Mouse (Mus musculus): ENCODE results near the gene Espl1. TPM values are rescaled to one million over a fixed set of nuclear protein-coding genes. Genes with fewer than 3 reads are reported as not detected.
"Not testable (repeated sequence)": the region's sequence is repeated elsewhere in the genome, so short reads cannot be mapped to it uniquely, and the experiment has no call there.

The Espl1 gene
- total and polyA plus RNA-seq, 3 experiments, result 1.0 to 1.6 (median 1.4) TPM

- TF ChIP-seq EP300 (IDR thresholded peaks at IDR 0.05; ENCODE audit: insufficient read depth, low read depth, low read length) (peak; percentile 83), POLR2A (IDR thresholded peaks at IDR 0.05; ENCODE audit: insufficient read depth, low read depth, low read length) (peak; percentile 90), CTCF (IDR thresholded peaks at IDR 0.05) (no peak)
- H3K4me1 ChIP-seq (ENCODE audit: control insufficient read depth, insufficient read depth, low read length), result peaks cover 10% of the 10 kb centered on the region
- under 1% methylated on average over 30 of the region's 30 CpGs for WGBS
These were observed 35.5 kb downstream of the Espl1 start, which contains the start of gene Myg1 for GRCm38 (mm10) chr15:102331610-102332015. TSS of gene Myg1 (plus strand) at chr15:102331709.

DNA sequence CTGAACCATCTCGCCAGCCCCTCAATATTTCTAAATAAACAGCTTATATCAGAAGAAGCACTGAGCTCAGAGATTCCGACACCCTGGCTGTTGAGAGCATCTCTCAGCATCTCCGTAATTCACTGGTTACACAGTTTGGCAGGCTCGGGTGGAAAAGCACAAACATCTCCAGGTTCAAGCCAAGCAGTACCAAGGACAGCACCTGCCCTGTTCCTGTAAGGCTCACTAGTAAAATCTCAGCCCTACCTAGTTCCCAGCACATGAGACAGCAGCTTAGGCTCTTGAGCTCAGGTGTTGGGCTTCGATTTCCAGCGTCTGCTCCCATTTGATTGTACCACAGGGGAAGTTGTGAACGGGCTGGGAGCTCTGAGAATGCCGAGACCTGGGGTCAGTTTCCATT lies 39.2 kb downstream of the Espl1 start:
- intact Hi-C loops (cut with DNase I), result no loop called here
- WGBS, result 82% methylated on average over 8 of the region's 8 CpGs

More at GRCm38 (mm10) chr15:102331610-102332015, 35.5 kb downstream of the Espl1 start, which contains the start of gene Myg1:
- Histone ChIP-seq H3K79me2 (replicated peaks; ENCODE audit: control insufficient read depth, insufficient read depth, low read length) (no peaks in the 10 kb centered on the region), H3K9ac (ENCODE audit: low read depth, low read length) (peak within 1 kb of the TSS; percentile 83), H3K27ac (peak within 1 kb of the TSS; percentile 70), H3K27me3 (ENCODE audit: control insufficient read depth, insufficient read depth, low read length) (no peaks in the 10 kb centered on the region), H3K4me3 (peak within 1 kb of the TSS; percentile 72), H3K36me3 (ENCODE audit: control insufficient read depth, insufficient read depth, low read length) (no peaks in the 10 kb centered on the region)
- peak; percentile 81 to 87 for DNase-seq
- intact Hi-C loops (cut with DNase I), result loop anchor here (2.0 kb wide), 1 partner anchor 19 kb away; the partner anchor contains the start of gene Aaas

GRCm38 (mm10) chr15:102335925-102336324 lies 39.9 kb downstream of the Espl1 start:
- DNase-seq; intact Hi-C loops (cut with DNase I); H3K79me2 ChIP-seq (replicated peaks; ENCODE audit: control insufficient read depth, insufficient read depth, low read length); H3K4me3 ChIP-seq; H3K9ac ChIP-seq (ENCODE audit: low read depth, low read length); H3K27me3 ChIP-seq (ENCODE audit: control insufficient read depth, insufficient read depth, low read length); H3K4me1 ChIP-seq (ENCODE audit: control insufficient read depth, insufficient read depth, low read length); H3K36me3 ChIP-seq (ENCODE audit: control insufficient read depth, insufficient read depth, low read length); H3K27ac ChIP-seq: not testable (repeated sequence)
- peak; percentile 35 for TF ChIP-seq CTCF (IDR thresholded peaks at IDR 0.05)
- 94% methylated on average over 5 of the region's 5 CpGs for WGBS

More for the DNA sequence above, 39.2 kb downstream of the Espl1 start:
- Histone ChIP-seq H3K4me3 (no peak overlapping the region), H3K4me1 (ENCODE audit: control insufficient read depth, insufficient read depth, low read length) (peaks cover 10% of the 10 kb centered on the region), H3K9ac (ENCODE audit: low read depth, low read length) (no peak overlapping the region), H3K79me2 (replicated peaks; ENCODE audit: control insufficient read depth, insufficient read depth, low read length) (no peaks in the 10 kb centered on the region), H3K27me3 (ENCODE audit: control insufficient read depth, insufficient read depth, low read length) (no peaks in the 10 kb centered on the region), H3K36me3 (ENCODE audit: control insufficient read depth, insufficient read depth, low read length) (no peaks in the 10 kb centered on the region), H3K27ac (no peak overlapping the region)
- no peak for DNase-seq
- TF ChIP-seq POLR2A (IDR thresholded peaks at IDR 0.05; ENCODE audit: insufficient read depth, low read depth, low read length) (no peak), EP300 (IDR thresholded peaks at IDR 0.05; ENCODE audit: insufficient read depth, low read depth, low read length) (no peak), CTCF (IDR thresholded peaks at IDR 0.05) (no peak)

DNA sequence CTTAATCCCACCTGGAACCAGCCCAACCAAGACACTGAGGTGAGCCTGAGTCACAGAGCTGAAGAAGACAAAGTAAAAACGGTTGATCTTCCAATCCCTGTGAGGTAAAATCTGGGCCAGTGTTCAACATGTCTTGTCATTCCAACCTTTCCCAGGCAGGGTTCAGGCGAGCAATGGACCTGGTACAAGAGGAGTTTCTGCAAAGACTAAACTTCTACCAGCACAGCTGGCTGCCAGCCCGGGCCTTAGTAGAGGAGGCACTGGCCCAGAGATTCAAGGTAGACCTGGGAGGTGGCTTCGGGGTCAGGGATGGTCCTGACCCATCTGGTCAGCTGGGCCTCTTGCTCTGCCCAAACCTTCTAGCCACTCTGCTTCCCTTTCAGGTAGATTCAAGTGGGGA lies 40.9 kb downstream of the Espl1 start:
- no peaks in the 10 kb centered on the region for H3K36me3 ChIP-seq (ENCODE audit: control insufficient read depth, insufficient read depth, low read length)
- no peak overlapping the region for H3K9ac ChIP-seq (ENCODE audit: low read depth, low read length)
- H3K79me2 ChIP-seq (replicated peaks; ENCODE audit: control insufficient read depth, insufficient read depth, low read length), result no peaks in the 10 kb centered on the region
- TF ChIP-seq EP300 (IDR thresholded peaks at IDR 0.05; ENCODE audit: insufficient read depth, low read depth, low read length) (no peak), POLR2A (IDR thresholded peaks at IDR 0.05; ENCODE audit: insufficient read depth, low read depth, low read length) (no peak), CTCF (IDR thresholded peaks at IDR 0.05) (no peak)
- no peaks in the 10 kb centered on the region for H3K27me3 ChIP-seq (ENCODE audit: control insufficient read depth, insufficient read depth, low read length)
- peaks cover 6% of the 10 kb centered on the region for H3K4me1 ChIP-seq (ENCODE audit: control insufficient read depth, insufficient read depth, low read length)
- H3K4me3 ChIP-seq, result no peak overlapping the region
- DNase-seq, result no peak
- WGBS, result 79% methylated on average over 4 of the region's 4 CpGs
- intact Hi-C loops (cut with DNase I), result no loop called here
- no peak overlapping the region for H3K27ac ChIP-seq

GRCm38 (mm10) chr15:102339612-102340011 lies 43.5 kb downstream of the Espl1 start:
- Histone ChIP-seq H3K4me3 (no peak overlapping the region), H3K79me2 (replicated peaks; ENCODE audit: control insufficient read depth, insufficient read depth, low read length) (no peaks in the 10 kb centered on the region), H3K27ac (no peak overlapping the region), H3K4me1 (ENCODE audit: control insufficient read depth, insufficient read depth, low read length) (no peaks in the 10 kb centered on the region), H3K27me3 (ENCODE audit: control insufficient read depth, insufficient read depth, low read length) (no peaks in the 10 kb centered on the region), H3K9ac (ENCODE audit: low read depth, low read length) (no peak overlapping the region), H3K36me3 (ENCODE audit: control insufficient read depth, insufficient read depth, low read length) (no peaks in the 10 kb centered on the region)
- intact Hi-C loops (cut with DNase I), result loop anchor here (5.0 kb wide), 2 partner anchors 38 to 103 kb away; no protein-coding TSS in a partner anchor
- no peak for DNase-seq
- TF ChIP-seq CTCF (IDR thresholded peaks at IDR 0.05) (no peak), EP300 (IDR thresholded peaks at IDR 0.05; ENCODE audit: insufficient read depth, low read depth, low read length) (no peak), POLR2A (IDR thresholded peaks at IDR 0.05; ENCODE audit: insufficient read depth, low read depth, low read length) (no peak)
- 70% methylated on average over 5 of the region's 5 CpGs for WGBS

DNA sequence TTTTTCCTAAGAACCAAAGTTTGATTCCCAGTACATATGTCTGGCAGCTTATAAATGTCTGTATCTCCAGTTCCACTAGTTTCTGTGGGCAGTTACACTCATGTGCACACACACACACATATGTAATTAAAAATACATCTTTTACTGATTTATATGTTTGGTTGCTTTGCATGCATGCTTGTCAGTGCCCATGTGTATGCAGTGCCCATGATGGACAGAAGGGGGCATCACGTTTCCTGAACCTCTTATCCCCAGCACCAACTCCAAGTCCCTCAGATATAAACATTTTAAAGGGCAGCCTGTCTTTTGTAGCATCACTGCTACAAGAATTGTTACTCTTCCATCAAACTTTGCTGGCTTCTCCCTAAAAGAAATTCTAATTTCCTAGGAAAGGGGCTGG lies 45.5 kb downstream of the Espl1 start:
- Histone ChIP-seq H3K27ac (no peak overlapping the region), H3K27me3 (ENCODE audit: control insufficient read depth, insufficient read depth, low read length) (no peaks in the 10 kb centered on the region), H3K9ac (ENCODE audit: low read depth, low read length) (no peak overlapping the region), H3K36me3 (ENCODE audit: control insufficient read depth, insufficient read depth, low read length) (no peaks in the 10 kb centered on the region), H3K4me3 (no peak overlapping the region), H3K79me2 (replicated peaks; ENCODE audit: control insufficient read depth, insufficient read depth, low read length) (no peaks in the 10 kb centered on the region), H3K4me1 (ENCODE audit: control insufficient read depth, insufficient read depth, low read length) (no peaks in the 10 kb centered on the region)
- TF ChIP-seq POLR2A (IDR thresholded peaks at IDR 0.05; ENCODE audit: insufficient read depth, low read depth, low read length) (no peak), CTCF (IDR thresholded peaks at IDR 0.05) (peak; percentile 90; the same call in 1 of the 2 replicates)
- DNase-seq, result peak; percentile 31 to 60
- intact Hi-C loops (cut with DNase I), result loop anchor here (5.0 kb wide), 2 partner anchors 36 to 101 kb away; no protein-coding TSS in a partner anchor
- WGBS, result 3% methylated on average over 1 of the region's 1 CpGs

All from heart, adult 2 months (tissue).